Mouse (Mus musculus) CH12.LX (cell line): ENCODE measurements around the gene Klhl26. TPM values are rescaled to one million over a fixed set of nuclear protein-coding genes. Genes with fewer than 3 reads are reported as not detected.

ENCODE experiments used
- DNase-seq: peaks from one replicate; pipeline ENCODE4 v3.0.0-alpha.2; 2013; ENCODE audit errors: extremely low read depth
- H3K27ac ChIP-seq: 2 replicates; pipeline ENCODE4 v1.5.1; 2012; ENCODE audit warnings: low read depth, mild to moderate bottlenecking, control low read depth, moderate library complexity; ENCODE audit not compliant: insufficient read depth
- H3K27me3 ChIP-seq: replicated peaks from 2 replicates; pipeline ENCODE3; 2012; ENCODE audit warnings: inconsistent platforms
- H3K36me3 ChIP-seq, 2 experiments: replicated peaks in 1 of 2; 2 replicates each; pipeline versions ENCODE3 to v1.6.1; 2012; ENCODE audit warnings: inconsistent platforms in 1 of 2, low read length in 1 of 2, mild to moderate bottlenecking in 1 of 2, mixed read lengths in 1 of 2, moderate library complexity in 1 of 2; ENCODE audit not compliant: control insufficient read depth in 1 of 2, insufficient read depth in 1 of 2
- H3K4me1 ChIP-seq, 2 experiments: 2 replicates each; pipeline ENCODE4 v1.6.1; 2012; ENCODE audit warnings: inconsistent platforms in 1 of 2, moderate library complexity in 1 of 2; ENCODE audit not compliant: insufficient read depth in 2 of 2, control insufficient read depth in 1 of 2
- H3K4me2 ChIP-seq: 2 replicates; pipeline ENCODE4 v1.6.1; 2012; ENCODE audit warnings: low read depth, mild to moderate bottlenecking, control low read depth; ENCODE audit not compliant: poor library complexity, insufficient read depth, severe bottlenecking
- H3K4me3 ChIP-seq, 3 experiments: fragments of 150-350 bp in 1 of 3; sonication (generic) in 1 of 3; replicated peaks in 1 of 3; 2 replicates each; pipeline versions ENCODE3 to v1.5.1; 2011 to 2012; ENCODE audit warnings: low read depth in 2 of 3, low read length in 2 of 3, mild to moderate bottlenecking in 2 of 3, moderate library complexity in 2 of 3, control low read depth in 1 of 3, improper control_type of control experiment in 1 of 3, inconsistent platforms in 1 of 3, mixed read lengths in 1 of 3; ENCODE audit not compliant: poor library complexity in 1 of 3
- H3K79me2 ChIP-seq: replicated peaks from 2 replicates; pipeline ENCODE4 v1.6.1; 2012; ENCODE audit warnings: mild to moderate bottlenecking, moderate library complexity; ENCODE audit not compliant: control insufficient read depth, poor library complexity, insufficient read depth, severe bottlenecking; ENCODE audit errors: extremely low read depth
- H3K9ac ChIP-seq: 2 replicates; pipeline ENCODE4 v1.6.1; 2012; ENCODE audit warnings: low read depth, mild to moderate bottlenecking, control low read depth, moderate library complexity; ENCODE audit not compliant: insufficient read depth
- H3K9me3 ChIP-seq: replicated peaks from 2 replicates; pipeline ENCODE3; 2012; ENCODE audit warnings: low read length, inconsistent platforms, mixed read lengths
- BHLHE40 ChIP-seq: IDR thresholded peaks from 2 replicates; pipeline ENCODE4 v1.6.1; 2011; ENCODE audit warnings: mild to moderate bottlenecking, low read depth, low read length, improper control_type of control experiment
- CHD1 ChIP-seq: IDR thresholded peaks from 2 replicates; pipeline ENCODE4 v1.6.1; 2012; ENCODE audit warnings: low read depth, low read length, improper control_type of control experiment, inconsistent platforms
- CHD2 ChIP-seq: IDR thresholded peaks from 2 replicates; pipeline ENCODE4 v1.6.1; 2011; ENCODE audit warnings: low read length, improper control_type of control experiment
- EP300 ChIP-seq: IDR thresholded peaks from 2 replicates; pipeline ENCODE4 v1.6.1; 2011; ENCODE audit warnings: low read length, improper control_type of control experiment
- GABPA ChIP-seq: IDR thresholded peaks from 2 replicates; pipeline ENCODE4 v1.6.1; 2012; ENCODE audit warnings: low read depth, low read length, improper control_type of control experiment, inconsistent platforms; ENCODE audit not compliant: insufficient replicate concordance
- JUN ChIP-seq: IDR thresholded peaks from 2 replicates; pipeline ENCODE4 v1.6.1; 2011; ENCODE audit warnings: low read depth, mild to moderate bottlenecking, low read length, improper control_type of control experiment, moderate library complexity; ENCODE audit not compliant: insufficient read depth
- JUND ChIP-seq: conservative IDR thresholded peaks from 2 replicates; pipeline ENCODE4 v1.6.1; 2011; ENCODE audit warnings: low read depth, low read length, improper control_type of control experiment
- MAZ ChIP-seq: IDR thresholded peaks from 2 replicates; pipeline ENCODE4 v1.6.1; 2012; ENCODE audit warnings: low read depth, mild to moderate bottlenecking, inconsistent platforms, low read length, improper control_type of control experiment, moderate library complexity
- NELFE ChIP-seq: IDR thresholded peaks from 2 replicates; pipeline ENCODE4 v1.6.1; 2011; ENCODE audit warnings: low read depth, low read length, improper control_type of control experiment
- NRF1 ChIP-seq: IDR thresholded peaks from 2 replicates; pipeline ENCODE4 v1.6.1; 2014; ENCODE audit warnings: low read depth, mild to moderate bottlenecking, inconsistent platforms, low read length, improper control_type of control experiment, moderate library complexity
- PAX5 ChIP-seq: IDR thresholded peaks from 2 replicates; pipeline ENCODE4 v1.6.1; 2012; ENCODE audit warnings: low read length, inconsistent platforms, mixed read lengths
- RAD21 ChIP-seq: IDR thresholded peaks from 2 replicates; pipeline ENCODE4 v1.6.1; 2011; ENCODE audit warnings: low read depth, mild to moderate bottlenecking, low read length, improper control_type of control experiment, moderate library complexity
- SIN3A ChIP-seq: IDR thresholded peaks from 2 replicates; pipeline ENCODE4 v1.6.1; 2012; ENCODE audit warnings: low read length, improper control_type of control experiment, inconsistent platforms
- UBTF ChIP-seq: IDR thresholded peaks from 2 replicates; pipeline ENCODE4 v1.6.1; 2012; ENCODE audit warnings: low read depth, mild to moderate bottlenecking, inconsistent platforms, low read length, improper control_type of control experiment, moderate library complexity
- USF2 ChIP-seq: conservative IDR thresholded peaks from 2 replicates; pipeline ENCODE4 v1.6.1; 2011; ENCODE audit warnings: low read depth, low read length, improper control_type of control experiment
- ZC3H11A ChIP-seq: IDR thresholded peaks from 2 replicates; pipeline ENCODE4 v1.6.1; 2012; ENCODE audit warnings: low read depth, mild to moderate bottlenecking, inconsistent platforms, low read length, improper control_type of control experiment
- ZMIZ1 ChIP-seq: IDR thresholded peaks from 2 replicates; pipeline ENCODE4 v1.6.1; 2012; ENCODE audit warnings: low read depth, mild to moderate bottlenecking, inconsistent platforms, low read length, improper control_type of control experiment
- dilution Hi-C: fragments of 300-500 bp; cut with MboI; formaldehyde crosslinking; loops from 2 replicates; pipeline ENCODE4 v1.14.3; 2020; ENCODE audit warnings: low sequenced_read_pairs; ENCODE audit not compliant: extremely low pct_unique_long_range_greater_than_20kb, extremely low pct_ligation_motif_present
- in situ Hi-C: fragments of 300-500 bp; cut with MboI; formaldehyde crosslinking; loops from 3 replicates; pipeline ENCODE4 v1.14.3; 2019; ENCODE audit warnings: low sequenced_read_pairs, low pct_ligation_motif_present, low pct_unique_long_range_greater_than_20kb, mixed read lengths
- polyA plus RNA-seq: library from polyadenylated mRNA; unstranded; fragments of >175 nt; gene quantifications from 2 replicates; pipeline ENCODE4 v1.2.1, GENCODE M21; 2012; ENCODE audit warnings: low read depth; ENCODE audit not compliant: insufficient read length
- total RNA-seq, 2 experiments: library from RNA; depleted of rRNA; stranded (reverse); fragments of 300-350 nt in 1 of 2; fragments of >200 nt in 1 of 2; gene quantifications; 2 replicates each; pipeline ENCODE4 v1.2.3; 2012 to 2014

The Klhl26 gene
- total and polyA plus RNA-seq, 3 experiments, result 4.7 to 15.6 (median 6.0) TPM

DNA sequence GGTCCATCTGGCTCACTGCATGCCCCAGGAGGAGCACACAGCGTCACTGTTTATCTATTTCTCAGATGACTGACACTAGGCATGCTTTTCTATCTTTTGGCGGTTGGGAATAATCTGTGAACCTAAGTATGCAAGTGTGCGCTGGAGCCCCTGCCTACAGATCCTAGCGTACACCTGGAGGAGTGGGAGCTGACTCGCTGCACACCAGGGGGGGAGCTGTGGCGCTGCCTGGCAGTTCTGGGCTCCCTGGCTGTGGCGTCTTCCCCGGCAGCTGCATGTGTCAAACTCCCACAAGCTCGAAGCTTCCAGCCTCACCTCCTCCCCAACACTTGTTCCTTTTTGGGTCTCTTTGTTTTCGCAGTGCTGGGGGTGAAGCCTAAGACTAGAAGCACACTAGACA, 58.9 kb downstream of the Klhl26 start:
- H3K9ac ChIP-seq, result no peak overlapping the region
- no peak overlapping the region for H3K4me2 ChIP-seq
- H3K27me3 ChIP-seq, result no peaks in the 10 kb centered on the region
- dilution Hi-C loops (no loop called here), in situ Hi-C loops (loop anchor here (10.0 kb wide), 1 partner anchor 87 kb away; the partner anchor contains the start of gene Rex1bd)
- H3K79me2 ChIP-seq, result no peaks in the 10 kb centered on the region
- DNase-seq, result no peak
- H3K4me1 ChIP-seq, result no peaks in the 10 kb centered on the region
- no peak overlapping the region for H3K4me3 ChIP-seq
- TF ChIP-seq CHD2 (no peak), MAZ (no peak), GABPA (no peak), JUN (no peak), NRF1 (no peak), CHD1 (no peak), SIN3A (no peak), UBTF (no peak), RAD21 (no peak), EP300 (no peak), ZC3H11A (no peak)
- peaks cover 0 to 43% of the 10 kb centered on the region in 2 experiments for H3K36me3 ChIP-seq
- no peaks in the 10 kb centered on the region for H3K9me3 ChIP-seq
- no peak overlapping the region for H3K27ac ChIP-seq

DNA sequence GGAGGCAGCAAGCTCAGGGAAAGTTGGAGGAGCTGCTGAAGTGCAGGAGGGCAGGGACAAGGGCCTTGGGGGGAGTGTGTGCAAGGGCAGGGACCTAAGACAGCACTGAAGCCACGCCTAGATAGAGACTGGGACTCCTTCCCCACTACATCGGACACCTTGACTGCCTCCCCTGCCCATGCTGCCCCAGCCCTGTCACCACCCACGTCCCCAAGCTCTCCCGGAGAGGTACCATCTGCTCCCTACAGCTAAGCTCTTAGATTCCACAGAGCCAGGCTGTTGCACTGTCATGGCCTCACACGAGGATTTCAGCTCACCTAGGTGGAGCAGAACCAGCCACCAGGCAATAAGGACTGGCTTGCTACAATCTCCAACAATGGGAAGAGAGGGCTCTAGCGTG, 59.8 kb downstream of the Klhl26 start:
- Histone ChIP-seq H3K36me3 (peaks cover 0 to 43% of the 10 kb centered on the region in 2 experiments), H3K4me2 (no peak overlapping the region), H3K27ac (no peak overlapping the region), H3K4me3 (no peak overlapping the region), H3K9me3 (no peaks in the 10 kb centered on the region), H3K9ac (no peak overlapping the region), H3K27me3 (no peaks in the 10 kb centered on the region), H3K4me1 (no peaks in the 10 kb centered on the region), H3K79me2 (no peaks in the 10 kb centered on the region)
- no peak for DNase-seq
- TF ChIP-seq ZMIZ1 (no peak), JUND (no peak), MAZ (no peak), PAX5 (no peak), BHLHE40 (no peak), NELFE (no peak), CHD1 (no peak), USF2 (no peak)
- in situ Hi-C loops (loop anchor here (10.0 kb wide), 1 partner anchor 88 kb away; the partner anchor contains the start of gene Rex1bd), dilution Hi-C loops (no loop called here)
